Mouse (Mus musculus) ES-E14 (cell line): ENCODE measurements around the gene Mt2. TPM values are rescaled to one million over a fixed set of nuclear protein-coding genes. Genes with fewer than 3 reads are reported as not detected.

Experiments used
- DNase-seq: peaks from one replicate; pipeline ENCODE4 v3.0.0-alpha.2; 2013; ENCODE audit warnings: low read depth, low spot score
- H3K27ac ChIP-seq: 2 replicates; pipeline ENCODE4 v1.5.1; 2012; ENCODE audit warnings: low read depth, mild to moderate bottlenecking, low read length, moderate library complexity, mixed read lengths; ENCODE audit not compliant: poor library complexity, insufficient read depth, severe bottlenecking
- H3K36me3 ChIP-seq: 2 replicates; pipeline ENCODE4 v1.6.1; 2012; ENCODE audit warnings: mild to moderate bottlenecking, low read length, moderate library complexity, mixed read lengths; ENCODE audit not compliant: control insufficient read depth, poor library complexity, insufficient read depth, severe bottlenecking
- H3K4me1 ChIP-seq, 2 experiments: fragments of 150-350 bp in 1 of 2; sonication (generic) in 1 of 2; 2 replicates each; pipeline ENCODE4 v1.6.1; 2012; ENCODE audit warnings: low read length in 2 of 2, mild to moderate bottlenecking in 1 of 2, mixed read lengths in 1 of 2; ENCODE audit not compliant: control insufficient read depth in 2 of 2, insufficient read depth in 2 of 2, poor library complexity in 1 of 2
- H3K4me3 ChIP-seq, 2 experiments: fragments of 150-350 bp in 1 of 2; sonication (generic) in 1 of 2; 2 replicates each; pipeline ENCODE4 v1.5.1; 2012; ENCODE audit warnings: low read length in 2 of 2, low read depth in 1 of 2, mild to moderate bottlenecking in 1 of 2, mixed read lengths in 1 of 2; ENCODE audit not compliant: insufficient read depth in 1 of 2, poor library complexity in 1 of 2, severe bottlenecking in 1 of 2
- H3K9ac ChIP-seq: 2 replicates; pipeline ENCODE4 v1.6.1; 2012; ENCODE audit warnings: low read depth, mild to moderate bottlenecking, low read length, mixed read lengths; ENCODE audit not compliant: poor library complexity, insufficient read depth, severe bottlenecking
- H3K9me3 ChIP-seq: fragments of 150-350 bp; sonication (generic); 2 replicates; pipeline ENCODE4 v1.6.1; 2012; ENCODE audit warnings: low read depth, mild to moderate bottlenecking, low read length; ENCODE audit not compliant: control insufficient read depth, insufficient read depth
- CHD2 ChIP-seq: IDR thresholded peaks from 2 replicates; pipeline ENCODE4 v1.6.1; 2014; ENCODE audit warnings: mild to moderate bottlenecking, low read depth, low read length, inconsistent platforms
- HCFC1 ChIP-seq: IDR thresholded peaks from 2 replicates; pipeline ENCODE4 v1.6.1; 2012; ENCODE audit warnings: low read length, inconsistent platforms, borderline replicate concordance; ENCODE audit not compliant: insufficient read depth
- MAFK ChIP-seq: IDR thresholded peaks from 2 replicates; pipeline ENCODE4 v1.6.1; 2014; ENCODE audit warnings: mild to moderate bottlenecking, low read depth, low read length, inconsistent platforms; ENCODE audit not compliant: insufficient read depth
- ZC3H11A ChIP-seq: IDR thresholded peaks from 2 replicates; pipeline ENCODE4 v1.6.1; 2012; ENCODE audit warnings: low read depth, mild to moderate bottlenecking, inconsistent platforms, low read length, borderline replicate concordance
- ZNF384 ChIP-seq: IDR thresholded peaks from 2 replicates; pipeline ENCODE4 v1.6.1; 2012; ENCODE audit warnings: low read depth, low read length, inconsistent platforms
- in situ Hi-C, 2 experiments: fragments of 600-800 bp; cut with MboI; formaldehyde crosslinking; loops; one replicate each; pipeline ENCODE4 v1.15.1; 2025; ENCODE audit warnings: low sequenced_read_pairs in 2 of 2, inconsistent platforms in 1 of 2; ENCODE audit not compliant: unreplicated experiment in 2 of 2
- total RNA-seq: library from RNA; depleted of rRNA; stranded (reverse); fragments of 300-350 nt; gene quantifications from 2 replicates; pipeline ENCODE4 v1.2.3, GENCODE M21; 2012

The Mt2 gene
- total RNA-seq, 1 experiment = 635 TPM

DNA sequence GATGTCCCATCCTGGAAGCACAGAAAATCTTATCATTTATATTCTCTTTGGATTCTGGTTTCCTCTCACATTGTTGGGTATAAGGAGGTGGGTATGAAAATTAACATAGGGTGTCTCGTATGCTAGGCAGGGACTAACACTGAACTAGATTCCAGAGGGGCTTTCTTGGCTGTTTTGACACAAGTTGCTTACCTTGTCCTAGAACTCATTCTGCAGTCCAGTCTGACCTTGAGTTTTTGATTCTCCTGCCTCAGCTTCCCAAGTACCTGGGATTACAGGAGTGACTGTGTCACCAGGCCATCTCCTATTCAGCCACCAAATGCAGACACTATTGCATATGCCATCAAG is 8.1 kb downstream of the Mt2 start:
- peaks cover 4% of the 10 kb centered on the region; the same call in 1 of the 2 replicates for H3K36me3 ChIP-seq
- no peak for TF ChIP-seq ZC3H11A
- TF ChIP-seq MAFK = no peak
- TF ChIP-seq HCFC1 = no peak
- TF ChIP-seq ZNF384 = no peak
- no peak; the same call in 1 of the 2 replicates for TF ChIP-seq CHD2
- H3K4me3 ChIP-seq = peak overlapping the region; percentile 79 to 80; a peak in 2 of 4 replicates
- in situ Hi-C loops = no loop called here
- peaks cover 9 to 12% of the 10 kb centered on the region in 2 experiments; a peak in 3 of 4 replicates for H3K4me1 ChIP-seq
- H3K9ac ChIP-seq = no peak overlapping the region; the same call in 1 of the 2 replicates
- H3K9me3 ChIP-seq = no peaks in the 10 kb centered on the region
- H3K27ac ChIP-seq = no peak overlapping the region
- DNase-seq = no peak

DNA sequence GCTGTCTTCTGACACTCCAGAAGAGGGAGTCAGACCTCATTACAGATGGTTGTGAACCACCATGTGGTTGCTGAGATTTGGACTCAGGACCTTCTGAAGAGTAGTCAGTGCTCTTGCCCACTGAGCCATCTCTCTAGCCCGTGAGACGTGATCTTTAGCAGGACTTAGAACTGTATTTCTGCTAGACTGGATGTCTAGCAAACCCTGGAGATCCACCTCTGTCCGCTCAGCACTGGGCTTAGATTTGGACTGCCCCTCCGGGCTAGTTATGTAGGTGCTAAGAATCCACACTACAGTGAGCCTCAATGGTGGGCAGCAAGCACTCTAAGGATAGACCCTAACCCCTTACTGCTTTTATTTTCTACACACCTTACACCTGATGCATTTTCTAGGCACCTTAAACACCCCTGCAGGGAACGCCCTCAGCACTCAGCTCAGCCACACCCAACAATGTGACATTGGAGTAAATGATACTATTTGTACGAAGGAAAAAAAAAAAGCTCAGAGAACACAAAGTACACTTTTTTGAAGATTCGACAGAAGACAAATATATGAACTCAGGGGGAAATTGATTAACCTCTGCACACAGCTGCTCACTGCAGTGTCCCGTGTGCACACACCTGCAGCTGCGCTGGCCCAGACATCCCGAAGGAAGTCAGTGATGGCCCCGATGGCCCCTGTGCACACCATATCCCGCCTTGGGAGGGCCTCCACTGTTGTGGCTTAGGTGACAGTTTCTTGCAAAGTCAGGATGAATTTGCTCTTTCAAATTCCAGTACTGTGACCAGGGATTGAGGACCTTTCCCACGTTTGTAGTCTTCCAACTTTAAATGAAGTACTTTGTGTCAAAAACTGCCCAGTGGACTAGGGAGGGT is 9.8 kb downstream of the Mt2 start:
- TF ChIP-seq CHD2 = 0 out of 2 replicates have a peak, but pooled peaks have one; percentile 10
- TF ChIP-seq MAFK = no peak
- H3K4me1 ChIP-seq = peaks cover 16 to 18% of the 10 kb centered on the region in 2 experiments; a peak in 3 of 4 replicates
- in situ Hi-C loops = no loop called here
- peaks cover 4% of the 10 kb centered on the region; the same call in 1 of the 2 replicates for H3K36me3 ChIP-seq
- DNase-seq = no peak
- H3K9ac ChIP-seq = no peak overlapping the region
- no peaks in the 10 kb centered on the region for H3K9me3 ChIP-seq
- H3K4me3 ChIP-seq = peak overlapping the region in 1 of 2 experiments; percentile 51; a peak in 2 of 4 replicates
- no peak overlapping the region for H3K27ac ChIP-seq

DNA sequence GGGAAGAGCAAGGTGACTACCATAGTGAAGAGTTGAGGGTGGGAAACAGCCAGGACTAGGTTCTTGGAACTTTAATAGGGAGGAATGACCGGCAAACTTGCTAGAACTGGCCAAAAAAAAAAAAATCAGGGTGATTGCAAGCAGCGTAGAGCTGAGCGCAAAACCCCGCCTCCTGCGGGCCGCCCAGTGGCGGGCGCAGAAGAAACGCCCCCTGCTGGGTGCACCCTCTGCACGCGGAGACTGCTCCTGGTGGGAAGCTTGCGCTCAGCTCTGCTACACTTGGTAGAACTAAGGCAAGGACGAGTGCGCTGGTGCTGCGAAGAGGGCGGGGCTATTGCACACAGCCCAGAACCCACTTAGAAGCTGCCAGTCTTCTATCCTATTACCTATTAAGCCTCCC is 10.7 kb downstream of the Mt2 start:
- peak overlapping the region; percentile 36; the same call in 1 of the 2 replicates for H3K9ac ChIP-seq
- no peak for TF ChIP-seq MAFK
- peak; percentile 97 for TF ChIP-seq ZNF384
- H3K36me3 ChIP-seq = peaks cover 4% of the 10 kb centered on the region; the same call in 1 of the 2 replicates
- peaks cover 16 to 21% of the 10 kb centered on the region in 2 experiments; a peak in 3 of 4 replicates for H3K4me1 ChIP-seq
- no peaks in the 10 kb centered on the region for H3K9me3 ChIP-seq
- DNase-seq = no peak
- in situ Hi-C loops = no loop called here
- peak overlapping the region; percentile 15 to 51; a peak in 3 of 4 replicates for H3K4me3 ChIP-seq
- peak overlapping the region; percentile 4; the same call in 1 of the 2 replicates for H3K27ac ChIP-seq

DNA sequence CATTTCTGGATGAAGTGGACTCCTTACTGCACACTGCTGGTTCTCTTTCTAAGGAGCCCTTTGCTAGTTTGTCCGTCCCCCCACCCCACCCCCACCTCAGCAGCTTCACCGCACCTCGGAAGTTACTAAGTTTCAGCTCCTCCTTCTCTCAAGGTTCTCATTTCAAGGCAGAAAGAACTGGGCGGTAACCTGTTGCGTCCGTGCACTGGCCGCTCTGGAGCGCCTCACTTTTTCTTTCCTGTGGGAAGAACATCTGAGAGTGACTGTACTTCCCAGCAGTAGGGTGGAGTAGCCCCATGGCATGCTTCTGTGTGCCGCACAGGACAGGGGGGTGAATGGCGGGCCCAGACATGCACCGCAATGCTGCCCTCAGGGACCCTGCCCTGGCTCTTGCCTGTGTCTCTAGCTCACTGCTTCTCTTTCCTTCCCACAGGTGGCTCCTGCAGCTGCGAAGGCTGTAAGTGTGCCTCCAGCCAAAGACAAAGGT is 11.9 kb downstream of the Mt2 start:
- in situ Hi-C loops = no loop called here
- TF ChIP-seq CHD2 (no peak), HCFC1 (no peak), ZC3H11A (no peak), MAFK (no peak), ZNF384 (no peak)
- Histone ChIP-seq H3K4me1 (peaks cover 15 to 21% of the 10 kb centered on the region in 2 experiments; a peak in 3 of 4 replicates), H3K27ac (no peak overlapping the region), H3K9ac (no peak overlapping the region; the same call in 1 of the 2 replicates), H3K9me3 (no peaks in the 10 kb centered on the region), H3K4me3 (peak overlapping the region in 1 of 2 experiments; percentile 3; a peak in 1 of 4 replicates), H3K36me3 (peaks cover 4% of the 10 kb centered on the region; the same call in 1 of the 2 replicates)
- no peak for DNase-seq

DNA sequence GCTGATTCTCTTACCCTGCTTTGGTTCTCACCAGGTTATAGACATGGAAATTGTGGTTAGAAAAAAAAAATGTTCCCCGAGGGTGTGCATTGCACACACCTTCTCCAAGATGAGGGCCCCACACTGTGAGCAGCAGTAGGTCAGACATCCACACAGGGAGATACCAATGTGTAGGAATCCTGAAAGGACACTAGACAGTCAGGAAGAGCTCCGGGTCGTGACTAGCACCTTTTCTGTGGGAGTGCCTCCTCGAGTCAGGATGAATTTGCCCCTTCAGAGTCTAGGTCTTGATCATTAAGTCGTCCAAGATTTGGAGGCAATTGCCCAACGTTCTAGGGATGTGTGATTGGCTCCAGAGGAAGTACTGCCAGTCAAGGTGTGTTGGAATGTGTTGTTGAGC is 13.3 kb downstream of the Mt2 start:
- peak overlapping the region; percentile 61 for H3K27ac ChIP-seq
- no peak for DNase-seq
- peaks cover 15 to 28% of the 10 kb centered on the region in 2 experiments; a peak in 3 of 4 replicates for H3K4me1 ChIP-seq
- in situ Hi-C loops = no loop called here
- no peaks in the 10 kb centered on the region for H3K9me3 ChIP-seq
- H3K9ac ChIP-seq = 0 out of 2 replicates have a peak overlapping the region, but pooled peaks have one; percentile 24
- no peak for TF ChIP-seq ZNF384
- no peak for TF ChIP-seq ZC3H11A
- no peak for TF ChIP-seq CHD2
- no peak for TF ChIP-seq MAFK
- no peak for TF ChIP-seq HCFC1
- no peaks in the 10 kb centered on the region for H3K36me3 ChIP-seq
- no peak overlapping the region for H3K4me3 ChIP-seq
